Mouse (Mus musculus) intestine, embryonic 15.5 days (tissue): ENCODE data around the gene Tmem125. TPM values are rescaled to one million over a fixed set of nuclear protein-coding genes. Genes with fewer than 3 reads are reported as not detected.
"Not testable (repeated sequence)": the region's sequence is repeated elsewhere in the genome, so short reads cannot be mapped to it uniquely, and the experiment has no call there.

Experiments
- ATAC-seq: fragments of 200-750 bp; cut with Nextera tagmentation; 2 replicates; pipeline ENCODE4 v1.8.0; 2017; ENCODE audit warnings: moderate TSS enrichment, moderate library complexity
- H3K27ac ChIP-seq: fragments of 300-500 bp; sonication (generic); 2 replicates; pipeline ENCODE4 v1.5.1; 2015; ENCODE audit warnings: mild to moderate bottlenecking, inconsistent platforms
- H3K27me3 ChIP-seq: fragments of 300-500 bp; sonication (generic); replicated peaks from 2 replicates; pipeline ENCODE4 v1.6.1; 2015; ENCODE audit warnings: inconsistent platforms
- H3K36me3 ChIP-seq: fragments of 300-500 bp; sonication (generic); 2 replicates; pipeline ENCODE4 v1.6.1; 2015; ENCODE audit warnings: inconsistent platforms
- H3K4me1 ChIP-seq: fragments of 300-500 bp; sonication (generic); replicated peaks from 2 replicates; pipeline ENCODE4 v1.6.1; 2015; ENCODE audit warnings: inconsistent platforms
- H3K4me2 ChIP-seq: fragments of 300-500 bp; sonication (generic); replicated peaks from 2 replicates; pipeline ENCODE4 v1.6.1; 2015; ENCODE audit warnings: mild to moderate bottlenecking, inconsistent platforms
- H3K4me3 ChIP-seq: fragments of 300-500 bp; sonication (generic); replicated peaks from 2 replicates; pipeline ENCODE4 v1.5.1; 2015; ENCODE audit warnings: inconsistent platforms
- H3K9ac ChIP-seq: fragments of 300-500 bp; sonication (generic); 2 replicates; pipeline ENCODE4 v1.6.1; 2015; ENCODE audit warnings: inconsistent platforms
- H3K9me3 ChIP-seq: fragments of 300-500 bp; sonication (generic); 2 replicates; pipeline ENCODE4 v1.6.1; 2016; ENCODE audit warnings: inconsistent platforms
- WGBS: fragments of 180-500 bp; shearing (Covaris S2); methylation state at CpG from one replicate; pipeline ENCODE4 v1.1.7; 2015; 5-methylcytosine and 5-hydroxymethylcytosine counted together
- polyA plus RNA-seq: library from polyadenylated mRNA; unstranded; fragments of >200 nt; fragmentation: Nextera tagmentation; extraction: Ambion mirVana; gene quantifications from 2 replicates; pipeline ENCODE4 v1.2.1, GENCODE M21; 2015

Gene Tmem125
- polyA plus RNA-seq, 1 experiment from 2014 or later: 10.7 TPM

DNA sequence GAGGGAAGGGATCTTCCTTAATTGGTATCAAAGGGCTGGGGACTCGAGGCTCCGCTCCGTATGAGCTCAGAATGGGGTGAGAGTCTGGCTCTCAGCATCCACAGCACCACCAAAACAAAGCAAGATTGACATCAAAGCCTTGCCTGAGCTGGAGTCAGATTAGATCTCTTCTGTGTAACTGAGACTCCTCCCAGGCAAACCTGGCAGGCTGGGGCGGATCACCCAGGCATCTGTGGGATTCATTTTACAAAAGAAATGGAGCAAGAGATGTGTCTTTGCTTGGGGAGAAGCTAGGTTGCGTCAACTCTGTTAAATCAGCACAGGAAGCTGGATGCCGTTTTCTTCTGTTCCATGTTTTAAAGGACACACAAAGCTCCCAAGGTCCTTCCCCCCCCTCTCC is 34.8 kb downstream of the Tmem125 start:
- 25% methylated on average over 6 of the region's 6 CpGs for WGBS

DNA sequence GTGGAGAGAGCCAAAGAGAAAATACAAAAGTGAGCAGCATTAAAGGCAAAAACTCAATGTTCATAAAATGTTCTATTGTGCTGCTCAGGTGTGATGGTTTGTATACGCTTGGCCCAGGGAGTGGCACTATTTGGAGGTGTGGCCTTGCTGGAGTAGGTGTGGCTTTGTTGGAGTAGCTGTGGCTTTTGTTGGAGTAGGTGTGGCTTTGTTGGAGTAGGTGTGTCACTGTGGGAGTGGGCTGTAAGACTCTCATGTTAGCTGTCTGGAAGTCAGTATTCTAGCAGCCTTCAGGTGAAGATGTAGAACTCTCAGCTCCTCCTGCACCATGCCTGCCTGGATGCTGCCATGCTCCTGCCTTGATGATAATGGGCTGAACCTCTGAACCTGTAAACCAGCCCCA is 36.7 kb downstream of the Tmem125 start:
- not testable (repeated sequence) for H3K27me3 ChIP-seq, H3K9ac ChIP-seq, H3K4me2 ChIP-seq, H3K27ac ChIP-seq, H3K9me3 ChIP-seq, ATAC-seq, H3K4me3 ChIP-seq, H3K4me1 ChIP-seq, H3K36me3 ChIP-seq
- WGBS: 74% methylated on average over 1 of the region's 1 CpGs

More for the DNA sequence above, 34.8 kb downstream of the Tmem125 start:
- H3K9me3 ChIP-seq: no peaks in the 10 kb centered on the region
- no peak overlapping the region for H3K4me2 ChIP-seq
- ATAC-seq: no peak
- no peaks in the 10 kb centered on the region for H3K27me3 ChIP-seq
- no peaks in the 10 kb centered on the region for H3K36me3 ChIP-seq
- H3K27ac ChIP-seq: no peak overlapping the region
- 0 out of 2 replicates have a peak, but pooled peaks cover 3% of the 10 kb centered on the region for H3K4me1 ChIP-seq
- no peak overlapping the region for H3K4me3 ChIP-seq
- no peak overlapping the region for H3K9ac ChIP-seq

DNA sequence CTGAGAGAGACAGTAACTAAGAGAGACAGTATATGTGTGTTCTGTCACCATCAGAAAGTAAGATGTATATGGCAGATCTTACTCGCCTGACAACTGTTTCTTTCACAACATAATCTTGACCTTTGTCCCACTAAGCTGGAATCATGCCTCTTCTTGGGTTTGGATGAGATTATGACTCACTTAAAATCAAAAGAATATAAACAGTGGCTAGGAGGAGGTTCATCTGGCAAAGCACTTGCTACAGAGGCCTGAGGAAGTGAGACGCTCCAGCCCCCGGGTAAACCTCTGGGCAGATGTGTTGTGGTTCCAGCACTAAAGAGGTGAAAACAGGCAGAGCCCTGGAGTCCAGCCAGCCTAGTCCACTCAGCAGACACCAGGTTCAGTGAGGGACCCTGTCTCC is 38.3 kb downstream of the Tmem125 start:
- Histone ChIP-seq H3K27me3 (no peaks in the 10 kb centered on the region), H3K9ac (no peak overlapping the region), H3K27ac (no peak overlapping the region), H3K4me2 (no peak overlapping the region), H3K4me1 (0 out of 2 replicates have a peak, but pooled peaks cover 3% of the 10 kb centered on the region), H3K36me3 (no peaks in the 10 kb centered on the region), H3K4me3 (no peak overlapping the region), H3K9me3 (no peaks in the 10 kb centered on the region)
- ATAC-seq: no peak
- WGBS: 24% methylated on average over 3 of the region's 3 CpGs

DNA sequence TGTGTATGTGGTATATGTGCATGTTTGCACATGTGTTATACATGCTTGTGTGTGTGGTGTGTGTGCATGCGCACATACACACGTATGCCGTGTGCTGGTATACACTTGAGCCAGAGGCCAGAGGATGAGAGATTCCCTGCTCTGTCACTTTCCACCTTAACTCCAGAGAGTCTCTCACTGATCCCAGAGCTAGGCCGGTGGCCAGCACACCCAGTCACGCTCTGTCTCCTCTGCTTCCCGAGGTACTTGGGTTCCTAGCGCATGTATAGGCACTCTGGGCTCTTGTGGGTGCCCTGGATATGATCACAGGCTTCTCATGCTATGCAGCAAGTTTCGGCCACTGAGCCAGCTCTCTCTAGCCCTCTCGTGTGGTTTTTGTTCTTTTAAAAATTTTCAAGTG is 43.1 kb downstream of the Tmem125 start:
- no peaks in the 10 kb centered on the region for H3K4me1 ChIP-seq
- H3K36me3 ChIP-seq: no peaks in the 10 kb centered on the region
- no peaks in the 10 kb centered on the region for H3K27me3 ChIP-seq
- no peak overlapping the region for H3K4me3 ChIP-seq
- no peaks in the 10 kb centered on the region for H3K9me3 ChIP-seq
- no peak overlapping the region for H3K4me2 ChIP-seq
- WGBS: 68% methylated on average over 9 of the region's 9 CpGs
- no peak for ATAC-seq
- no peak overlapping the region for H3K9ac ChIP-seq
- H3K27ac ChIP-seq: no peak overlapping the region

DNA sequence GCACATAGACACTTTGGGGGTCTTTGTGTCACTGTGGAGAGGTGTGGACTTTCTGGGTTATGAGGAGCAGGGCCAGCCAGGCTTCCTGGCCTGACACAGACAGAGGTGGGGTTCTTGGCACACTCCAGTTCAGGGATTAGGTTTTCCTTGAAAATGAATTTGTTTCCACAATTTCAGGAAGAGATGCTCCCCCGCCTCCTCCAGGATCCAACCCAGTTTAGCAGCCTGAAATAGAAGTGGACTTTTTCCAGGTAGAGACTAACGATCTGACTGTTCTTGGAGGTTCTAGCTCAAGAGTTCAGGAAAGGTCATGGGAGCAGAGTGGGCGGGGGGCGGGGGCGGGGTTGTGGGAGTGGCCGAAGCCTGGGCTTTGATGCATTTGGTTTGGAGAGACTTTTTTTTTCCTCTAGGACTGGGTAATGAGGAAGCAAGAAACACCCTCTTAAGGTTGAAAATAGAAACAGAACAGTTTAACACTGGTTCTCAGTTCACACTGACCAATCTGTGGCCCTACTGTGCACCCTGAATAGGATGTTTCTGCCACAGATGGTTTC is 43.6 kb downstream of the Tmem125 start:
- no peaks in the 10 kb centered on the region for H3K36me3 ChIP-seq
- H3K27ac ChIP-seq: no peak overlapping the region
- no peak overlapping the region for H3K4me3 ChIP-seq
- H3K4me1 ChIP-seq: no peaks in the 10 kb centered on the region
- 43% methylated on average over 6 of the region's 6 CpGs for WGBS
- no peaks in the 10 kb centered on the region for H3K27me3 ChIP-seq
- no peak overlapping the region for H3K4me2 ChIP-seq
- ATAC-seq: no peak
- H3K9ac ChIP-seq: no peak overlapping the region
- H3K9me3 ChIP-seq: no peaks in the 10 kb centered on the region

Other genes starting within 250 kb of the Tmem125 start
- 4.4 and 5.1 TPM in 2 replicates for gene Szt2, start 134.8 kb downstream of the Tmem125 start, polyA plus RNA-seq
- gene Med8, start 134.7 kb downstream of the Tmem125 start, polyA plus RNA-seq: 102 and 103 TPM in 2 replicates
- 178 and 197 TPM in 2 replicates for gene Elovl1, start 116.0 kb downstream of the Tmem125 start, polyA plus RNA-seq
- gene Cdc20, start 106.7 kb downstream of the Tmem125 start, polyA plus RNA-seq: 223 and 226 TPM in 2 replicates
- gene Mpl, start 86.5 kb downstream of the Tmem125 start, polyA plus RNA-seq: 0.30 and 0.31 TPM in 2 replicates
- 22.5 and 23.7 TPM in 2 replicates for gene Tie1, start 54.0 kb downstream of the Tmem125 start, polyA plus RNA-seq
- gene 2610528J11Rik, start 17.0 kb downstream of the Tmem125 start, polyA plus RNA-seq: 73.5 and 80.3 TPM in 2 replicates
- gene Cfap57, start 76.7 kb upstream of the Tmem125 start, polyA plus RNA-seq: 0.55 and 0.58 TPM in 2 replicates
- 125 and 144 TPM in 2 replicates for gene Ebna1bp2, start 76.8 kb upstream of the Tmem125 start, polyA plus RNA-seq
- not detected in 2 replicates for gene Olfr62, start 114.9 kb upstream of the Tmem125 start, polyA plus RNA-seq
- not detected in 2 replicates for gene Olfr1342, start 148.7 kb upstream of the Tmem125 start, polyA plus RNA-seq
- not detected in 2 replicates for gene Olfr1341, start 159.5 kb upstream of the Tmem125 start, polyA plus RNA-seq
- not detected in 2 replicates for gene Olfr1340, start 176.1 kb upstream of the Tmem125 start, polyA plus RNA-seq
- gene Olfr1339, start 188.1 kb upstream of the Tmem125 start, polyA plus RNA-seq: not detected in 2 replicates
- not detected in 2 replicates for gene Olfr1338, start 214.7 kb upstream of the Tmem125 start, polyA plus RNA-seq
- gene Olfr1337, start 238.5 kb upstream of the Tmem125 start, polyA plus RNA-seq: not detected in 2 replicates